Mouse (Mus musculus): ENCODE results near the gene Pacs2. TPM values are rescaled to one million over a fixed set of nuclear protein-coding genes. Genes with fewer than 3 reads are reported as not detected.

The Pacs2 gene
- polyA plus RNA-seq, 1 experiment: 27.0 TPM

- H3K4me1 ChIP-seq (ENCODE audit: control insufficient read depth, insufficient read depth, insufficient read length, low read length): peaks cover 29% of the 10 kb centered on the region
- H3K4me3 ChIP-seq (ENCODE audit: low read depth, low read length): no peak overlapping the region
- TF ChIP-seq POLR2A (IDR thresholded peaks at IDR 0.05; ENCODE audit: low read depth, low read length) (no peak), CTCF (IDR thresholded peaks at IDR 0.05; ENCODE audit: extremely low read depth, insufficient read length, insufficient replicate concordance, low read depth, low read length) (no peak)
- H3K27me3 ChIP-seq (ENCODE audit: control insufficient read depth, insufficient read depth, low read length): no peaks in the 10 kb centered on the region
- WGBS: 88% methylated on average over 17 of the region's 17 CpGs
- H3K27ac ChIP-seq (ENCODE audit: insufficient read depth, low read depth, low read length): no peak overlapping the region
- H3K36me3 ChIP-seq (ENCODE audit: control insufficient read depth, insufficient read depth, low read length): no peaks in the 10 kb centered on the region
Measured at GRCm38 (mm10) chr12:113108528-113109283, 94.4 kb downstream of the Pacs2 start.

GRCm38 (mm10) chr12:113109801-113110200 is 95.5 kb downstream of the Pacs2 start:
- H3K4me1 ChIP-seq (ENCODE audit: control insufficient read depth, insufficient read depth, insufficient read length, low read length): peaks cover 34% of the 10 kb centered on the region
- H3K36me3 ChIP-seq (ENCODE audit: control insufficient read depth, insufficient read depth, low read length): no peaks in the 10 kb centered on the region
- no peak for TF ChIP-seq CTCF (IDR thresholded peaks at IDR 0.05; ENCODE audit: extremely low read depth, insufficient read length, insufficient replicate concordance, low read depth, low read length)
- no peaks in the 10 kb centered on the region for H3K27me3 ChIP-seq (ENCODE audit: control insufficient read depth, insufficient read depth, low read length)
- H3K27ac ChIP-seq (ENCODE audit: insufficient read depth, low read depth, low read length): no peak overlapping the region
- 87% methylated on average over 10 of the region's 10 CpGs for WGBS
- H3K4me3 ChIP-seq (ENCODE audit: low read depth, low read length): no peak overlapping the region

DNA sequence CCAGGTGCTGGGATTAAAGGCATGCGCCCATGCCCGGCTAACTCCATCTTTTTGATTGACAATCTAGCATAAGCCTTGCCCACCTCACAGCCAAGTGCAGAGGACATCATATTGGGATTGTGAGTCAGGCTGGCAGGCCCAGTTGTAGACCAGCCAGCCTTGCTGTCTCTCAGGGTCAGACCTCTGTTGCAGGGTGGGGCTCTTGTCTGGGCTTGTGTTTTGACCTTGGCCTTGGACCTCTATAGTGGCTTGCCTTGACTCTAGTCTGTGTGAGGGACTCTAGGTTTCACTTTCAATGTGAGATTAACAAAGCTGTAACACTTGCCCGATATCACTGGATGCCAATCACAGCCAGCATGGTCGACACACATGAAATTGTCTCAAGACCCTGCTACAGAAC is 99.8 kb downstream of the Pacs2 start:
- Histone ChIP-seq H3K4me1 (ENCODE audit: control insufficient read depth, insufficient read depth, insufficient read length, low read length) (peaks cover 39% of the 10 kb centered on the region), H3K4me3 (ENCODE audit: low read depth, low read length) (no peak overlapping the region), H3K27ac (ENCODE audit: insufficient read depth, low read depth, low read length) (peak overlapping the region; percentile 14; the same call in 1 of the 2 replicates), H3K36me3 (ENCODE audit: control insufficient read depth, insufficient read depth, low read length) (peaks cover 8% of the 10 kb centered on the region), H3K27me3 (ENCODE audit: control insufficient read depth, insufficient read depth, low read length) (no peaks in the 10 kb centered on the region)
- TF ChIP-seq CTCF (IDR thresholded peaks at IDR 0.05; ENCODE audit: extremely low read depth, insufficient read length, insufficient replicate concordance, low read depth, low read length): no peak
- TF ChIP-seq POLR2A (IDR thresholded peaks at IDR 0.05; ENCODE audit: low read depth, low read length): no peak
- WGBS: 64% methylated on average over 4 of the region's 4 CpGs

- WGBS: 50% methylated on average over 16 of the region's 16 CpGs
- Histone ChIP-seq H3K27me3 (ENCODE audit: control insufficient read depth, insufficient read depth, low read length) (no peaks in the 10 kb centered on the region), H3K36me3 (ENCODE audit: control insufficient read depth, insufficient read depth, low read length) (peaks cover 8% of the 10 kb centered on the region), H3K27ac (ENCODE audit: insufficient read depth, low read depth, low read length) (0 out of 2 replicates have a peak overlapping the region, but pooled peaks have one; percentile 14), H3K4me3 (ENCODE audit: low read depth, low read length) (no peak overlapping the region), H3K4me1 (ENCODE audit: control insufficient read depth, insufficient read depth, insufficient read length, low read length) (peaks cover 39% of the 10 kb centered on the region)
- TF ChIP-seq POLR2A (IDR thresholded peaks at IDR 0.05; ENCODE audit: low read depth, low read length): no peak
- TF ChIP-seq CTCF (IDR thresholded peaks at IDR 0.05; ENCODE audit: extremely low read depth, insufficient read length, insufficient replicate concordance, low read depth, low read length): no peak
Measured at GRCm38 (mm10) chr12:113114856-113115538, 100.7 kb downstream of the Pacs2 start.

GRCm38 (mm10) chr12:113119516-113120410 is 105.5 kb downstream of the Pacs2 start:
- H3K27me3 ChIP-seq (ENCODE audit: control insufficient read depth, insufficient read depth, low read length): no peaks in the 10 kb centered on the region
- peaks cover 35% of the 10 kb centered on the region for H3K36me3 ChIP-seq (ENCODE audit: control insufficient read depth, insufficient read depth, low read length)
- 85% methylated on average over 20 of the region's 20 CpGs for WGBS
- no peak overlapping the region for H3K4me3 ChIP-seq (ENCODE audit: low read depth, low read length)
- peaks cover 5% of the 10 kb centered on the region; the same call in 1 of the 2 replicates for H3K4me1 ChIP-seq (ENCODE audit: control insufficient read depth, insufficient read depth, insufficient read length, low read length)
- H3K27ac ChIP-seq (ENCODE audit: insufficient read depth, low read depth, low read length): no peak overlapping the region
- TF ChIP-seq POLR2A (IDR thresholded peaks at IDR 0.05; ENCODE audit: low read depth, low read length) (no peak), CTCF (IDR thresholded peaks at IDR 0.05; ENCODE audit: extremely low read depth, insufficient read length, insufficient replicate concordance, low read depth, low read length) (peak; percentile 93; the same call in 1 of the 2 replicates)

Other genes starting within 250 kb of the Pacs2 start
- gene Ahnak2, start 211.9 kb upstream of the Pacs2 start, polyA plus RNA-seq (2012; rRNA removed): 1.4 and 2.1 TPM in 2 replicates
- gene Clba1, start 205.6 kb upstream of the Pacs2 start, polyA plus RNA-seq (2012; rRNA removed): 1.2 and 1.6 TPM in 2 replicates
- 8.0 and 15.8 TPM in 2 replicates for gene Cdca4, start 185.1 kb upstream of the Pacs2 start, polyA plus RNA-seq (2012; rRNA removed)
- 5.4 and 8.2 TPM in 2 replicates for gene Gpr132, start 146.3 kb upstream of the Pacs2 start, polyA plus RNA-seq (2012; rRNA removed)
- 6.2 and 9.1 TPM in 2 replicates for gene Jag2, start 84.7 kb upstream of the Pacs2 start, polyA plus RNA-seq (2012; rRNA removed)
- gene Nudt14, start 72.4 kb upstream of the Pacs2 start, polyA plus RNA-seq (2012; rRNA removed): 40.8 and 42.4 TPM in 2 replicates
- gene Btbd6, start 38.0 kb upstream of the Pacs2 start, polyA plus RNA-seq (2012; rRNA removed): 116 and 206 TPM in 2 replicates
- 43.7 and 95.6 TPM in 2 replicates for gene Brf1, start 13.8 kb upstream of the Pacs2 start, polyA plus RNA-seq (2012; rRNA removed)
- gene Tex22, start 60.0 kb downstream of the Pacs2 start, polyA plus RNA-seq (2012; rRNA removed): not detected in 2 replicates
- 23.9 and 47.6 TPM in 2 replicates for gene Mta1, start 83.8 kb downstream of the Pacs2 start, polyA plus RNA-seq (2012; rRNA removed)
- gene Crip2, start 125.7 kb downstream of the Pacs2 start, polyA plus RNA-seq (2012; rRNA removed): 73.8 and 86.3 TPM in 2 replicates
- 4,805 and 16,576 TPM in 2 replicates for gene Crip1, start 131.8 kb downstream of the Pacs2 start, polyA plus RNA-seq (2012; rRNA removed)
- gene Tedc1, start 141.9 kb downstream of the Pacs2 start, polyA plus RNA-seq (2012; rRNA removed): 9.2 and 18.3 TPM in 2 replicates
- gene Tmem121, start 171.4 kb downstream of the Pacs2 start, polyA plus RNA-seq (2012; rRNA removed): 1.8 and 2.4 TPM in 2 replicates